Mouse (Mus musculus): ENCODE results near the gene Klk1b3. TPM values are rescaled to one million over a fixed set of nuclear protein-coding genes. Genes with fewer than 3 reads are reported as not detected.

Klk1b3 gene
- polyA plus RNA-seq, 1 experiment from 2014 or later, result not detected

DNA sequence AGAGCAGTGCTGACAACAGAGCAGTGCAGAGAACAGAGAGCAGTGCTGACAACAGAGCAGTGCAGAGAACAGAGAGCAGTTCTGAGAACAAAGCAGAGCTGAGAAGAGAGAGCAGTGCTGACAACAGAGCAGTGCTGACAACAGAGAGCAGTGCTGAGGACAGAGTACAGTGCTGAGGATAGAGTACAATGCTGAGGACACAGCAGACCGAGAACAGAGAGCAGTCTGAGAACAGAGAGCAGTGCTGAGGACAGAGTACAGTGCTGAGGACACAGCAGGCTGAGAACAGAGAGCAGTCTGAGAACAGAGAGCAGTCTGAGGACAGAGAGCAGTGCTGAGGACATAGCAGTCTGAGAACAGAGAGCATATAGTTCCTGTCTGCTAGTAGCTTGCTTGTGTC is 42.7 kb downstream of the Klk1b3 start:
- no peak for TF ChIP-seq CTCF (IDR thresholded peaks at IDR 0.05; ENCODE audit: low read depth)
- H3K27ac ChIP-seq (ENCODE audit: low read depth, low read length), result no peak overlapping the region
- H3K27me3 ChIP-seq (replicated peaks; ENCODE audit: control insufficient read depth, insufficient read depth, low read length), result no peaks in the 10 kb centered on the region
- no peaks in the 10 kb centered on the region for H3K36me3 ChIP-seq (ENCODE audit: control insufficient read depth, insufficient read depth)
- no peak overlapping the region for H3K4me3 ChIP-seq (ENCODE audit: low read depth, low read length)
- ATAC-seq, result no peak
- H3K9ac ChIP-seq (ENCODE audit: low read depth, low read length), result no peak overlapping the region
- no peaks in the 10 kb centered on the region for H3K9me3 ChIP-seq (ENCODE audit: control insufficient read depth)
- H3K4me2 ChIP-seq (replicated peaks; ENCODE audit: low read depth), result no peak overlapping the region
- WGBS, result 23% methylated on average over 1 of the region's 1 CpGs
- H3K4me1 ChIP-seq (replicated peaks; ENCODE audit: control insufficient read depth, insufficient read depth, low read length), result peaks cover 6% of the 10 kb centered on the region

DNA sequence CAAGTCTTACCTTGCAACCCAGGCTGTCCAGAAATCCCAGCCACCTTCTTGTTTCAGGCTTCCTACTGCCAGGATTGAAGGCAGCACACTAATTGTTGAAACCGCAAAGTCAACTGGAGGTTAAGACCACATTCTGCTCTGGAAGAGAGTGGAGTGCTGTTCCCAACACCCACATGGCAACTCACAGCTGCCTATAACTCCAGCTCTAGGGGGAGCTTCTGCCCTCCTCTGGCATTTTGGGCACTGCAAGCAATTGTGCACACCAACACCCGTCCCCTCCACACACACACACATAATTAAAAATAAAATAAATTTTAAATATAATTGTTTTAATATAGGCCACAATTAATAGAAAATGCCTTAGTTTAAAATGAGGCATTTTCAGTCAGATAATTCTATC is 43.2 kb downstream of the Klk1b3 start:
- WGBS, result 72% methylated on average over 2 of the region's 2 CpGs
- ATAC-seq, result no peak
- TF ChIP-seq CTCF (IDR thresholded peaks at IDR 0.05; ENCODE audit: low read depth), result no peak
- Histone ChIP-seq H3K27ac (ENCODE audit: low read depth, low read length) (no peak overlapping the region), H3K4me3 (ENCODE audit: low read depth, low read length) (no peak overlapping the region), H3K4me2 (replicated peaks; ENCODE audit: low read depth) (no peak overlapping the region), H3K4me1 (replicated peaks; ENCODE audit: control insufficient read depth, insufficient read depth, low read length) (peaks cover 6% of the 10 kb centered on the region), H3K9me3 (ENCODE audit: control insufficient read depth) (no peaks in the 10 kb centered on the region), H3K9ac (ENCODE audit: low read depth, low read length) (no peak overlapping the region), H3K36me3 (ENCODE audit: control insufficient read depth, insufficient read depth) (no peaks in the 10 kb centered on the region), H3K27me3 (replicated peaks; ENCODE audit: control insufficient read depth, insufficient read depth, low read length) (no peaks in the 10 kb centered on the region)

DNA sequence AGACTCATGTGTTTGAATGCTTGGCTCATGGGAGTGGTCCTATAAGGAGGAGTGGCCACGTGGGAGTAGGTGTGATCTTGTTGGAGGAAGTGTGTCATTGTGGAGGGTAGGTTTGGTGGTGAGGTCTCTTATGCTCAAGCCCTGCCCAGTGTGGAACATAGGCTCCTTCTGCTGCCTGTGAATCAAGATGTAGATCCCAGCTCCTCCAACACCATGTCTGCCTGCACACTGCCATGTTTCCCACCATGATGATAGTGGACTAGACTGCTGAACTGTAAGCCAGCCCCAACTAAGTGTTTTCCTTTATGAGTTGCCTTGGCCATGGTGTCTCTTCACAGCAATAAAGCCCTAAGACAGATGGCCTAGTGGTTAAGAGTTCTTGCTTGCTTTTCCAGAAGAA is 46.1 kb downstream of the Klk1b3 start:
- Histone ChIP-seq H3K4me2 (replicated peaks; ENCODE audit: low read depth) (no peak overlapping the region), H3K27me3 (replicated peaks; ENCODE audit: control insufficient read depth, insufficient read depth, low read length) (no peaks in the 10 kb centered on the region), H3K9ac (ENCODE audit: low read depth, low read length) (no peak overlapping the region), H3K36me3 (ENCODE audit: control insufficient read depth, insufficient read depth) (peaks cover 9% of the 10 kb centered on the region; the same call in 1 of the 2 replicates), H3K4me1 (replicated peaks; ENCODE audit: control insufficient read depth, insufficient read depth, low read length) (peaks cover 6% of the 10 kb centered on the region), H3K4me3 (ENCODE audit: low read depth, low read length) (no peak overlapping the region), H3K27ac (ENCODE audit: low read depth, low read length) (no peak overlapping the region), H3K9me3 (ENCODE audit: control insufficient read depth) (no peaks in the 10 kb centered on the region)
- ATAC-seq, result no peak
- 40% methylated on average over 1 of the region's 1 CpGs for WGBS
- TF ChIP-seq CTCF (IDR thresholded peaks at IDR 0.05; ENCODE audit: low read depth), result no peak

DNA sequence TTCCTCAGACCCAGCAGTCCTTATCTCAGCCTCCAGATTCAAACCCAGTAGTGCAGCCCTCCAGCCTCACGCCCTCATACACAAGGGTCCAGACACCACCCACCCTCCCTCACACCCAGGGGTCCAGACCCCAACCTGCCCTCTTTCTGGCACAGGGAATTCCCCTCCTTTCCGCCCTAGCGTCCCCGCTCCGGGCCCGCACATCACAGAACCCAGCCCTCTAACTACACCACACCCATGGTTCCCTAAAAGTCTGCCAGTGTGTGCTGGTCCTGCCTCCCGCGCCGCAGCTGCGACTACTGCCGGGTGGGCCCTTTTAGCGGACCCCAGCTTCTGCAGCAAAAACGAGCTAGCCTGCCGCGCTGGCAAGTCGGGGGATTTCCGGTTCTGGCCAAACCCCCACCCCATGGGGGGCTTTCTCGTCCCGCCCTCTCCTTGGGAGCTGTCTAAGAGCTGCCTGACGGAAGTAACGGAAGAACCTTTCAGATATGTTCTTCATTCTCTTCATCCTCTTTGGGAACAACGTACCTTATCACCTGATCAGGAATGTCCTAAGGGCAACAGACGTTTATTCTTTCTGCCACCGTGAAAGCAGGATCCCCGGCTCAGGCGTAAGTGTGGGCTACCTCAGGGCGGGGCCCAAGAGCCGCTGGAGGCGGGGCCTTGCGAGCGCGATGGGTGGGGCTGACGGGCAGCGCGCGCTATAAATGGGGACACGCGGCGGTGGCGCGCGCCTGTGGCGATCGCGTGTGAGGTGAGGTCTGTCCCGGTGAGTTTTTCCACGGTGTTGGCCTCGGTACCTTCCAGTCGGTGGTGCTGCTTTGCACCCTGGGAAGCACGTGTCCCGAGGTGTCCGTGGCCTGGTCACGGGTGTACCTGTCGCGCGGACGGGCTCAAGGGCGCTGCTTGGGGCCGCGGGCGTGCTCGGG is 48.3 kb downstream of the Klk1b3 start, which contains the start of the genes 1700028J19Rik and 2410002F23Rik:
1700028J19Rik (minus strand) TSS at position 641 of the 929 bp plus-strand sequence.
2410002F23Rik (plus strand) TSS at position 668 of the 929 bp plus-strand sequence.
- TF ChIP-seq CTCF (IDR thresholded peaks at IDR 0.05; ENCODE audit: low read depth), result 0 out of 2 replicates have a peak, but pooled peaks have one; percentile 11
- peak; percentile 90 for ATAC-seq
- under 1% methylated on average over 62 of the region's 62 CpGs for WGBS
- H3K27ac ChIP-seq (ENCODE audit: low read depth, low read length), result peak within 1 kb of the TSS; percentile 90
- no peaks in the 10 kb centered on the region for H3K9me3 ChIP-seq (ENCODE audit: control insufficient read depth)
- H3K4me1 ChIP-seq (replicated peaks; ENCODE audit: control insufficient read depth, insufficient read depth, low read length), result peaks cover 6% of the 10 kb centered on the region
- H3K9ac ChIP-seq (ENCODE audit: low read depth, low read length), result peak within 1 kb of the TSS; percentile 92
- no peaks in the 10 kb centered on the region for H3K27me3 ChIP-seq (replicated peaks; ENCODE audit: control insufficient read depth, insufficient read depth, low read length)
- peaks cover 29% of the 10 kb centered on the region for H3K36me3 ChIP-seq (ENCODE audit: control insufficient read depth, insufficient read depth)
- H3K4me2 ChIP-seq (replicated peaks; ENCODE audit: low read depth), result peak within 1 kb of the TSS; percentile 85
- H3K4me3 ChIP-seq (ENCODE audit: low read depth, low read length), result peak within 1 kb of the TSS; percentile 96

DNA sequence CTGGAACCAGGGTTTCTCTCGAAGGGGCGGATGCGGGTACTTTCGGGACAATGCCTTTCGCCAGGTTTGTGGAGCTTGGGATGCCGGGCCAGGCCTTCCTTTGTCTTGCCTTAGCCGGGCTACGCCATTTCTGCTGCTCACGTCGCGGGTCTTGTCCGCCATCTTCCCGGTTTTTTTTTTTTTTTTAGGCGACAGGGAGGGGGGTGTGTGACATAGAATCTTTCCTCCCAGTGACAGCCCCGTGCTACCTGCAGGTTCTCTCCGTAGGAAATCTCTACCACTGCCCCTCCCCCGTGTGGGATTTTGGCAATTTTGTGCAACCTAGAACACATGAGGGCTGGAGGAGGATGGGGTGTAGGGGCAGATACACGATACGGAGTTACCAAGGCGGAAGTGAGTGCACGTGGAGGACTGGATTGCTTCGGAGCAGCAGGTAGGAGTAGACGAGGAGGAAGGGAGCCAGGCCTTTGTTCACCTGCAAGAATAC is 49.0 kb downstream of the Klk1b3 start:
- no peak for TF ChIP-seq CTCF (IDR thresholded peaks at IDR 0.05; ENCODE audit: low read depth)
- no peaks in the 10 kb centered on the region for H3K27me3 ChIP-seq (replicated peaks; ENCODE audit: control insufficient read depth, insufficient read depth, low read length)
- peak overlapping the region; percentile 96 for H3K4me3 ChIP-seq (ENCODE audit: low read depth, low read length)
- H3K9me3 ChIP-seq (ENCODE audit: control insufficient read depth), result no peaks in the 10 kb centered on the region
- peak overlapping the region; percentile 90 for H3K27ac ChIP-seq (ENCODE audit: low read depth, low read length)
- peaks cover 6% of the 10 kb centered on the region for H3K4me1 ChIP-seq (replicated peaks; ENCODE audit: control insufficient read depth, insufficient read depth, low read length)
- H3K4me2 ChIP-seq (replicated peaks; ENCODE audit: low read depth), result peak overlapping the region; percentile 85
- WGBS, result under 1% methylated on average over 23 of the region's 23 CpGs
- ATAC-seq, result peak; percentile 38
- peak overlapping the region; percentile 92 for H3K9ac ChIP-seq (ENCODE audit: low read depth, low read length)
- H3K36me3 ChIP-seq (ENCODE audit: control insufficient read depth, insufficient read depth), result peaks cover 29% of the 10 kb centered on the region

DNA sequence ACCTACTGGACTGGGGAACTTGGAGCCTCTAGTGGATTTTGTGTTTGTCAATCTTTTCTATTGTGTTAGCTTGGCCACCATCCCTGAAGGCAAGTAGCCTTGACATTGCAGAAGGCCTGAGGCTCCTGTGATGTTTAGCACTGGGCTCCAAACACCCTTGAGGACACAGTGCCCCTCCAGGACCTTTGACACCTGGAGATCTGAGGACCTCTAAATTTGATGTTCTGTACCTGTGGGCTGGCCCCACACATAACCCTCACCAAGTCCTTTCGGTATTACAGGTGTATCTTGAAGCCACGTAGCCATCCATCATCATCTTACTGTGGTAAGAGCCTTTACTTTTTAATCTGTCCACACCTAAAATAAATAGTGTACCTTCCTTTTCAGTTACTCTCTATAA is 50.0 kb downstream of the Klk1b3 start:
- 58% methylated on average over 2 of the region's 2 CpGs for WGBS
- no peak overlapping the region for H3K9ac ChIP-seq (ENCODE audit: low read depth, low read length)
- no peak for ATAC-seq

More for the DNA sequence above, 50.0 kb downstream of the Klk1b3 start:
- no peak overlapping the region for H3K27ac ChIP-seq (ENCODE audit: low read depth, low read length)
- no peaks in the 10 kb centered on the region for H3K9me3 ChIP-seq (ENCODE audit: control insufficient read depth)
- H3K4me2 ChIP-seq (replicated peaks; ENCODE audit: low read depth), result peak overlapping the region; percentile 85; the same call in 1 of the 2 replicates
- peaks cover 38% of the 10 kb centered on the region for H3K36me3 ChIP-seq (ENCODE audit: control insufficient read depth, insufficient read depth)
- no peak overlapping the region for H3K4me3 ChIP-seq (ENCODE audit: low read depth, low read length)
- no peaks in the 10 kb centered on the region for H3K27me3 ChIP-seq (replicated peaks; ENCODE audit: control insufficient read depth, insufficient read depth, low read length)
- no peak for TF ChIP-seq CTCF (IDR thresholded peaks at IDR 0.05; ENCODE audit: low read depth)
- peaks cover 6% of the 10 kb centered on the region for H3K4me1 ChIP-seq (replicated peaks; ENCODE audit: control insufficient read depth, insufficient read depth, low read length)

Data from intestine, postnatal 0 days (tissue).